Mouse (Mus musculus) B cell, adult 2 months (primary cell): ENCODE results near the gene Msi2.

Source experiments
- DNase-seq, 2 experiments: peaks; one replicate each; pipeline ENCODE4 v3.0.0; 2022

Msi2 gene

GRCm38 (mm10) chr11:88472731-88473130 lies 245.6 kb downstream of the Msi2 start:
- DNase-seq, result no peak

DNA sequence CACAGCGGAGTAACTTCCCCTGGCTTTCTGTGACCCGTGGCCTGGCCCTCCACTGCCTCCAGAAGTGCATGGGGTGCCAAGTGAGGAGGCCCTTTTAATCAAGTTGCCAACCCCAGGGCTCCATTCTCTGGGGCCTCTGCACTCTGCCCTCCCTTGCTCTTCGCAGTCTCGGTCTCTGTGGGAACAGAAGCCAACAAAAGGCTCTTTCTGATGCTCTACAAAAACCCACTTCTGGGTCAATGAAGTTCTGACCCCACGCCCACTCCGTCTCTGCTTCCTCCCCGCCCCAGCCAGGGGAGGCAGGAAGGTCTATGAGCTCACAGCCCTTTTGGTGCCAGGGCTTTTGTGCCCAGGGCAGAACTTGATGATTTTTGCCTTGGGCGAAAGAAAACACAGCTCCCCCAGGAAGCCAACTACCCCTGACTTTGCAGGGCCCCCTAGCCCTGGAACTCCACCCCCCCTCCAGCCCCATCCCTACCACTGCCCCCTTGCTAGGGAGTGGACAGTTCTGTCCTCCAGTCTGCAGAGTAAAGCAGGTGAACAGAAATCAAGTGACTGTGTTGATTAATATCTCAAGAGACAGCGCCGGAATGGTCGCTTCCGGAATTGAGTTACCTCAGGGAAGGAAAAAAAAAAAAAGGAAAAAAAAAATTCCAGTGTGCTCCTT lies 246.2 kb downstream of the Msi2 start:
- DNase-seq, result no peak

DNA sequence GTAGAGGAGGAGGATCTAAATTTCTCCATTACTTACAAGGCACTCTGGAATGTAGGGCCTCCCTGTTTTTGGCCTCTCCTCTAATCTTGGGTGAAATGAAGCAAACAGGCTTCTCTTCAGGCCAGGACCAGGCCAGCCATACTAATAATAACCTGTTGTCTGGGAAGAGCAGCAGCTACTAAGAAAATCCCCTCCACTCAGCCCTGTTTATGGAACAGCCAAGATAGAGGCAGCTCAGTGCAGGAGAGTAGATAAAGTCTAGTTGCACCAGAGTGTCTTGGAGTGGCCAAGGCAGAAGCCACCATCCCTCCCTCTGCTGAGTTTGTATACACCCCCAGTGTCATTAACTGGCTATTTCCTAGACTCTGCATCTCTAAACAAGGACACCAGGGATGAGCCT lies 247.7 kb downstream of the Msi2 start:
- no peak for DNase-seq

DNA sequence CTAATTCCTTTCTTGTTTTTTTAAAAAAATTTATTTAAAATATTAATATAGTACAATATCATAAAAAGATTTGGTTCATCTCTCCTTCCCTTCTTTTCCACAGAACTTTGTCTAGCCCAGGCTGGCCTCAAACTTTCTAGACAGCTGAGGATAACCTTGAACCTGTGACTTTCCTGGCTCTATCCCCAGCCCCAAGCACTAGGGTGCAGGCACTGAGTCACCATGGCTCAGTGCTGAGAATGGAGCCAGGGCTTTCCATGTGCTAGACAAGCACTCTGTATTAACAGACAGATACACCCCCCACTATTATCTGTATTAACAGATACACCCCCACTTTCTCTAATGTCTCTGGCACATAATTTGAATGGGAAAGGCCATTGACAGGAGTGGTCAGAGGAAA lies 249.3 kb downstream of the Msi2 start:
- DNase-seq, result no peak

DNA sequence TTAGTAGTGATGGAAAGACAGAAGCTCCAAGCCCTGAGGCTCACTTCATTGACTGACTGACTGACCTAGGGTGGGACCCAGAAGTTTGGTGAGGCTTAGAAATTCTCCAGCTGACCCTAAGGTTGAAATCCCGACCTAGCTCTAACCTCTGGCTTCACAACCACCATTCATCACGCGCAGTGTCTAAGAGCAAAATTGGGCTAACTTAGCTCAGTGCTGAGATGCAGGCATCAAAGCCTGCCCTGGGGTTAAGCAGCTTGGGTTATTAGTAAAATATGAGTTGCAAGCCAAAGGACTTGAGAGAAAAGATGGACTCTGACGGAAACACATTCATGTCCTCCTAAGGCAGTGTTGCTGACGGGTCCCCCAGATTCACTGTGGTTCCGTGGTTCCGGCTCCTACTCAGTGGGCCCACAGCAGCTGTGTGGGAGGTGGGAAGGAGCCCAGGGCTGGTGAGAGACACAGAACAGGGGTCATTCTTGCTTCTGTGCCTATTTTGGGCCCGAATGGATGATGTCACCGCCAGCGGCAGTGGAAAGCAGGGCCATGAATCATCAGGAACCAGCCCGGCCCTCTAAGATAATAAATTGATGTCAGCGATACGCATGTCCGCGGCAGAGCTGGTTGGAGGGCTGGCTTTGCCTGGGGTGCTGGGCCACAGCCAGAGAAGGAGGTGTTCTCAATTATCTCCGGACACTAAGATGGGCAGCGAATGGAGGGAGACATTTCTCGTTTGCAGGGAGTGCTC lies 250.6 kb downstream of the Msi2 start:
- DNase-seq, result no peak

- DNase-seq, result no peak
Observed at GRCm38 (mm10) chr11:88463951-88464350, 254.4 kb downstream of the Msi2 start.

GRCm38 (mm10) chr11:88462789-88463188 lies 255.5 kb downstream of the Msi2 start:
- DNase-seq, result no peak

- no peak for DNase-seq
Observed at GRCm38 (mm10) chr11:88461601-88462000, 256.7 kb downstream of the Msi2 start.

DNA sequence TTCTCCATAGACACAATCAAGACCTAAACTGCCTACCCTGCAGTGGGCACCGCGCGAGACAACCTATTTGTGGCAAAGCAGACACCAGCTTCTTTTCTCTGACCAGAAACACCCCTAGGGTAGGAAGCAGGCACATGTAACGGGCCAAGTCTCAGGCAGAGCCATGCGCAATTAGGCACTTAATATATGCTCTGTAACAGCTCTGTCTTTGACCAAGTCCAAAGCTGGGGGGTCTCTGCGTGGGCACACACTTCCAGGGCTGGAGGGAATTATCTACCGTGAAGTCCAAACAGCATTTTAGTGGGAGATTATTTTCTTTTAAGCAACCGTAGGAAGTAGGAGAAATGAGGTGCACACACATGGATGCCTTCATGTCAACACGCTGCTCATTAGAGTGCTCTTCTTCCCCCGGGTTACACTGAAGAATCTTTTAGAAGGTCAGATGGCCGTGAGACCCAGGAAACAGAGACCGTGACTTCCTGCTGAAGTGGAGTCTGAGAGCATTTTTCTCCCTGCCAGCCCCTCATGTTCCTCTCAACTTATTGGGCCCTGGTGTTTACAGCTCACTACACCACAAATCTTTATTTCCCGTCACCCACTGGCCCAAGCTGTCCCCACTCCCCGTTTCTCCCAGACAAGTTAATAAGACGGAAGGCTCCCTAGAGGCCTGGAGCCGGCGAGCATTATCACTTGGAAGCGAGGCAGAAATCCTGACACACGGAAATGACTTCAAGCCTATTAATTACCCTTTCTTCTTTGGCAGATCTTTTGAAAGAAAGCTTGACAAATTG lies 258.2 kb downstream of the Msi2 start:
- DNase-seq, result no peak

- DNase-seq, result no peak
Observed at GRCm38 (mm10) chr11:88457241-88457738, 261.0 kb downstream of the Msi2 start.

DNA sequence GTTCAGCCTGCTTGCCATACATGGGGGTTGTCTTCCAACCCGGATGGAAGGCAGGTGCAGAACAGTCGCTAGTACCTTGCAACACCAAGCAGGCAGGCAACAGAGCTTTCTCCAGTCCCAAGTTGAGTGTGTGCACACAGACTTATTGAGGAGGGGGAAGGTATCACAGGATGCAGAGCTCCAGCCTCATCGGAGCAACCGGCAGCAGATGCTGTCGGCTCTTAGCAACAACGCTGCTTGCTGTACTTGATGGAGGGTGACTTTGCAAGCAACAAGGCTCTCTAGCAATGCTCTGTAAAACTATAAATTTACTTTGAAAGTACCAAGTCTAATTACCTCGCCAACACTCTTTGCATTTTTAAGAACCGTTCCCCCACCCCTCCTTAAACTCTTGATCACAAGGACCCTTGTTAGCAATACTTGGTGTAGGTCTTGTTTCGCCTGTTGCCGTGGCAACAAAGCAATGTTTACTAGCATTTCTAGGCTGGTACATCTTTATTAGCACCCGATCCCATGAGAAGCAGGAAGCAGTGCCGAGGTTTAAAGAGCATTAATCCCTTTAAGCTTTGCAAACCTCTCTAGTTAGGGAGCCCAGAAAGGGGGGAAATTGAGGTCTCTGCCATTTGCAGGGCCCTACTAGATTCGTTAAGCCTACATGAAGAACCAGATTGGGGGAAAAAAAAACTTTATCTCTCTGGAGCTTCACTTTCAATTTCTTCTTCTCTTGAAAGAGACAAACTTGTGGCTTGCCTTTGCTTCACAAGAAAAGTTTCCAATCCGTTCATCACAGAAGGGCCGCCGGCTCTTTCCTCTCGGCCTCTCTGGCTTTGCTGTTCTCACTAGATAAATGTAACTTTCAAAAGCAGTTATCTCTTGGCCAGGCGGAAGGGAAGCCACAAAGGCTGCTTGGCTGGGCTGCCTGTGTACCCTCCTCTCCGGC lies 263.2 kb downstream of the Msi2 start:
- no peak for DNase-seq

DNA sequence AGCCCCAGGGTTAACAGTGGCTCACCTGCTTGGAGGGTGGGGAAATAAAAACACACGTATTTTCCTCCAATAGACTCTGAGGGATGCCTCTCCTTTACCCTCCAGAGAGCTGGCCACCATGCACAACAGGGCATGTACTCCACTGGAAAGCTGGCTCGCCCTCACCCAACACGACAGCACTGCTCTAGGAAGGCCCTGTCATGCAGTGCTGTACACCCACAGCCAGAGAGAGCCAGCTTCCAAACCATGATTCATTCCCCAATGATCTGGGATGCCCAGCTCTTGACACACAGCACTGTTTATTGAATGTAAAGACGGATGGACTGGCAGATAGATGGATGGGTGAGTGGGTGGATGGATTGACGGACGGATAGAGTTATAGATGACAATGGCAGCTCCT lies 269.1 kb downstream of the Msi2 start:
- no peak for DNase-seq

DNA sequence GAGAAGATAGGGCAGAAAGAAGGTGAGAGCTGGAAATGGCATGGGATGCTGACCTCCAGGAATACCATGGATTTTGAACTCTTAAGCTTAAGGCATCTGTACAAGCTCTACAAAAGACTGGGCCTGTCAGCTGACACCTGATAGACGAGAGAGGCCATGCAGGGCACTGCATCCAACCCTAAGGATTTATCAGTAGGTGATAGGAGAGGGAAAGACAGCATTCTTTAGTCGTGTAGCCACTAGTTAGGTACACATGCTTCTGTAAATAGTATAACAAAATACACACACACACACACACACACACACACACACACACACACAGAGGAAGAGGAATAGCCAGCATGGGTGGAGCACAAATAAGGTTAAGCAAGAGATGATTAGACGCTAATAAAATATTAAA lies 269.7 kb downstream of the Msi2 start:
- DNase-seq, result no peak

- DNase-seq, result no peak
Observed at GRCm38 (mm10) chr11:88447350-88447749, 271.0 kb downstream of the Msi2 start.

DNA sequence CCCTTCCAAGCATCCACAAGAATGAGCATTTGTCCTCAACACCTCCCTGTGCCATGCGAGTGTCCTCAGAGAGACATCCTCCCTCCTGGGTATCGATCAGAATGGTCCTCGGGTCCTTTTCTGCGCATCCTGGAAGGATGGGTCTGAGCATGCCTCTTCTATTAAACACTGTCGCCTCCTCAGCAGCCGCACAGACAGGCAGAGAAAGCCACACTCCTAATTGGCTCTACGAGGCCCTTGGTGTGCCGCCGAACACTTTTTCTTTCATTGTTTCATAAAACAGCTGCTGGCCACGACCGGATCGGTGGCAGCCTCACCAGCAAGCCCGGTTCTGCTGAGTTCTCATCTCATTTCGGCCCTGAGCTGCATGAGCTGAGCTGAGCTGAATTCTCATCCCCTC lies 274.4 kb downstream of the Msi2 start:
- no peak for DNase-seq

- DNase-seq, result no peak
Observed at GRCm38 (mm10) chr11:88443291-88443690, 275.0 kb downstream of the Msi2 start.

- DNase-seq, result no peak
Observed at GRCm38 (mm10) chr11:88441871-88442740, 276.2 kb downstream of the Msi2 start.

GRCm38 (mm10) chr11:88438659-88439058 lies 279.7 kb downstream of the Msi2 start:
- no peak for DNase-seq

GRCm38 (mm10) chr11:88436596-88436995 lies 281.7 kb downstream of the Msi2 start:
- DNase-seq, result no peak

DNA sequence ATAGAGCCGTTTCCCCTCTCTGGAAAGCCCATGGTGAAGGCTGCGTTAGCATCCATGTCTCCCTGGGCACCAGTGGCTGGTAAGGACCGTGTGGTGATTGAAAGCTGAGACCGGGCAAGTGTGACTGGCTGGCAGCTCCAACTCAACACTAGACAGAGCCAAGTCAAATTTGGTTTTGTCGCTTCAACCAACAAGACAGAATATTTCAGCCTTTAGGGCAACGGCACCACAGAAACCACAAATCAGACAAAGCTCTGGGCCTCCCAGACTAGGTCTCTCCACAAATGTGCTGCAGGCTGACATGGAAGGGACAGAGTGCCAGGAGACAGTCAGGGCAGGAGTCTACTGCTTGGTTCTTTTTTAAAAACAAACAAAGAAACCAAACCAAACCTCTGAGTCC lies 282.8 kb downstream of the Msi2 start:
- no peak for DNase-seq
